Mouse (Mus musculus) C2C12 (cell line): Measurements from ENCODE around the gene Ndufa4l2. TPM values are rescaled to one million over a fixed set of nuclear protein-coding genes. Genes with fewer than 3 reads are reported as not detected.
A peak's percentile ranks its signal among the peaks of the same experiment; 100 is the strongest.

ENCODE experiments used
- H3K27me3 ChIP-seq: one replicate; pipeline ENCODE4 v1.6.1; 2011; ENCODE audit not compliant: control insufficient read depth, insufficient read depth, insufficient read length
- H3K36me3 ChIP-seq: one replicate; pipeline ENCODE4 v1.6.1; 2011; ENCODE audit not compliant: control insufficient read depth, insufficient read depth
- H3K4me3 ChIP-seq: one replicate; pipeline ENCODE4 v1.5.1; 2011; ENCODE audit warnings: mild to moderate bottlenecking, control low read depth; ENCODE audit not compliant: poor library complexity, insufficient read depth, severe bottlenecking
- H3K79me2 ChIP-seq: one replicate; pipeline ENCODE4 v1.6.1; 2011; ENCODE audit not compliant: control insufficient read depth, insufficient read depth
- H3K79me3 ChIP-seq: one replicate; pipeline ENCODE4 v1.6.1; 2011; ENCODE audit warnings: low read depth, control low read depth
- H3ac ChIP-seq: one replicate; pipeline ENCODE3; 2011; ENCODE audit warnings: low read depth; ENCODE audit not compliant: control insufficient read depth, insufficient read length
- CEBPB ChIP-seq: IDR thresholded peaks from one replicate; pipeline ENCODE4 v1.6.1; 2011; ENCODE audit warnings: low read depth, mild to moderate bottlenecking, control low read depth, moderate library complexity
- CTCF ChIP-seq: IDR thresholded peaks from one replicate; pipeline ENCODE4 v1.5.1; 2011; ENCODE audit not compliant: control insufficient read depth, insufficient read depth, insufficient read length
- FOSL1 ChIP-seq: IDR thresholded peaks from one replicate; pipeline ENCODE4 v1.8.0; 2011; ENCODE audit warnings: mild to moderate bottlenecking, low read length; ENCODE audit not compliant: poor library complexity, insufficient read depth, severe bottlenecking
- MAX ChIP-seq: IDR thresholded peaks from one replicate; pipeline ENCODE4 v1.6.1; 2011; ENCODE audit warnings: mild to moderate bottlenecking, control low read depth
- MYOD1 ChIP-seq: IDR thresholded peaks from one replicate; pipeline ENCODE4 v1.6.1; 2011; ENCODE audit warnings: low read depth; ENCODE audit not compliant: control insufficient read depth, insufficient read length
- MYOG ChIP-seq: IDR thresholded peaks from one replicate; pipeline ENCODE4 v1.6.1; 2011; ENCODE audit not compliant: control insufficient read depth, insufficient read length; ENCODE audit errors: extremely low read depth
- USF1 ChIP-seq: IDR thresholded peaks from one replicate; pipeline ENCODE4 v1.6.1; 2011; ENCODE audit warnings: low read depth, mild to moderate bottlenecking, control low read depth, moderate library complexity
- polyA plus RNA-seq: library from polyadenylated mRNA; unstranded; fragments of >200 nt; fragmentation: generic; extraction: Trizol; gene quantifications from one replicate; pipeline ENCODE4 v1.2.1, GENCODE M21; 2012; ENCODE audit warnings: missing spikeins

Gene Ndufa4l2
- polyA plus RNA-seq, 1 experiment = 0.42 TPM

- Histone ChIP-seq H3K27me3 (no peaks in the 10 kb centered on the region), H3K36me3 (peaks cover 90% of the 10 kb centered on the region), H3K4me3 (no peak overlapping the region), H3K79me2 (no peaks in the 10 kb centered on the region), H3K79me3 (no peaks in the 10 kb centered on the region), H3ac (no peak overlapping the region)
- TF ChIP-seq CEBPB = no peak
- no peak for TF ChIP-seq CTCF
- no peak for TF ChIP-seq MAX
- TF ChIP-seq USF1 = no peak
- TF ChIP-seq MYOG = no peak
- TF ChIP-seq FOSL1 = no peak
- TF ChIP-seq MYOD1 = no peak
These were observed 29.6 kb downstream of the Ndufa4l2 start for GRCm38 (mm10) chr10:127544375-127544774.

GRCm38 (mm10) chr10:127546505-127546904, 31.7 kb downstream of the Ndufa4l2 start:
- TF ChIP-seq MAX (no peak), CTCF (no peak), FOSL1 (no peak), MYOG (no peak), MYOD1 (no peak), USF1 (no peak), CEBPB (no peak)
- no peak overlapping the region for H3K4me3 ChIP-seq
- H3K79me3 ChIP-seq = no peaks in the 10 kb centered on the region
- peaks cover 97% of the 10 kb centered on the region for H3K36me3 ChIP-seq
- no peak overlapping the region for H3ac ChIP-seq
- H3K27me3 ChIP-seq = no peaks in the 10 kb centered on the region
- no peaks in the 10 kb centered on the region for H3K79me2 ChIP-seq

GRCm38 (mm10) chr10:127548236-127548635, 33.5 kb downstream of the Ndufa4l2 start:
- H3K4me3 ChIP-seq = no peak overlapping the region
- no peaks in the 10 kb centered on the region for H3K27me3 ChIP-seq
- H3K79me3 ChIP-seq = no peaks in the 10 kb centered on the region
- no peak overlapping the region for H3ac ChIP-seq
- no peaks in the 10 kb centered on the region for H3K79me2 ChIP-seq
- H3K36me3 ChIP-seq = peaks cover 99% of the 10 kb centered on the region
- TF ChIP-seq USF1 (no peak), MAX (no peak), MYOG (no peak), FOSL1 (no peak)

GRCm38 (mm10) chr10:127549892-127550291, 35.1 kb downstream of the Ndufa4l2 start:
- no peak for TF ChIP-seq MAX
- TF ChIP-seq MYOD1 = no peak
- TF ChIP-seq CTCF = no peak
- no peak for TF ChIP-seq USF1
- TF ChIP-seq MYOG = no peak
- no peak for TF ChIP-seq CEBPB
- no peaks in the 10 kb centered on the region for H3K79me2 ChIP-seq
- no peak overlapping the region for H3K4me3 ChIP-seq
- peaks cover 99% of the 10 kb centered on the region for H3K36me3 ChIP-seq
- H3K27me3 ChIP-seq = no peaks in the 10 kb centered on the region
- no peaks in the 10 kb centered on the region for H3K79me3 ChIP-seq
- no peak overlapping the region for H3ac ChIP-seq

- Histone ChIP-seq H3K79me2 (no peaks in the 10 kb centered on the region), H3ac (no peak overlapping the region), H3K4me3 (no peak overlapping the region), H3K36me3 (peaks cover 93% of the 10 kb centered on the region), H3K79me3 (no peaks in the 10 kb centered on the region), H3K27me3 (no peaks in the 10 kb centered on the region)
- TF ChIP-seq MAX (no peak), CTCF (peak; percentile 72), USF1 (no peak), MYOD1 (no peak)
These were observed 40.9 kb downstream of the Ndufa4l2 start for GRCm38 (mm10) chr10:127555703-127556102.

DNA sequence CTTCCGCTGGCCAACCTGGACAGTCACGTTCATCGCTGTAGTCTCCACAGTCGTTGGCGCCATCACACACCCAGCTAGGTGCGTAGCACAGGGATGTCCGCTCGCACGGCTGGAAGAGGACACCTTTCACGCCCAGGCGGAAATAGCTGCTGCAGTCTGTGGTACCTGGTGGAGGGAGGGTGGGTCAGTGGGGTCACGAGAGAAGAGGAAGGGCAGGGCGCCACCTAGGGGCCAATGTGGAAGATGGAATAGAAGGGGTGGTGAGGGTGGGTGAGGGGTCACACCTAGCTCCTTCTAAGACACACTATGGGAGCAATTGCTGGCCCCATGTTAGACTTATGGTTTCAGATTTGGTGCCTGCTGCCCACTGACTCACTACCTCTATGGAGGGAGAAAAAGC, 42.6 kb downstream of the Ndufa4l2 start:
- peaks cover 2% of the 10 kb centered on the region for H3K79me3 ChIP-seq
- H3K79me2 ChIP-seq = no peaks in the 10 kb centered on the region
- no peaks in the 10 kb centered on the region for H3K27me3 ChIP-seq
- no peak for TF ChIP-seq USF1
- no peak for TF ChIP-seq CEBPB
- no peak for TF ChIP-seq MYOD1
- no peak for TF ChIP-seq MAX
- no peak for TF ChIP-seq CTCF
- TF ChIP-seq FOSL1 = no peak
- TF ChIP-seq MYOG = no peak
- no peak overlapping the region for H3ac ChIP-seq
- no peak overlapping the region for H3K4me3 ChIP-seq
- peaks cover 94% of the 10 kb centered on the region for H3K36me3 ChIP-seq
